Mouse (Mus musculus) ES-E14 (cell line): ENCODE results near the gene Phf24.

Experiments
- MAFK ChIP-seq: IDR thresholded peaks from 2 replicates; pipeline ENCODE4 v1.6.1; 2014; ENCODE audit warnings: mild to moderate bottlenecking, low read depth, low read length, inconsistent platforms; ENCODE audit not compliant: insufficient read depth
- ZC3H11A ChIP-seq: IDR thresholded peaks from 2 replicates; pipeline ENCODE4 v1.6.1; 2012; ENCODE audit warnings: low read depth, mild to moderate bottlenecking, inconsistent platforms, low read length, borderline replicate concordance

DNA sequence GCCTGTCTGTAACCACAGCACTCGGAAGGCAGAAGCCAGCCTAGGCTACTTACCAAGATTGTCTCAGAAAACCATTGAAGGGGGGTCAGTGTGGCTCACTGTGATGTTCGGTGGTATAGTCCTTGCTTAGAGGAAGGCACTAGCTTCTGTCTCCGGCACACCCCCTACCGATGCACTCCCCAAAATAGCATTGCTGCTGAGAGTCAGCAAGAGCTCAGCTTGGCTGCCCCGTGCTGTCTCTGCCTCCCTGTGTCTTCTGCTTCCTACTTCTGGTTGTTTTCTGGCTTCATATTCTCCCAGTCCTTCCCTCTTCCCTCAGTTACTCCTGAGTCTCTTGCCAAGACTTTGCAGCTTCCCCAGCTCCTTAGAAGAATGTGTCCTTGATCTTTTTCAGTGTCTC lies 15.6 kb upstream of the Phf24 start:
- no peak for TF ChIP-seq MAFK
- no peak for TF ChIP-seq ZC3H11A
